Mouse (Mus musculus) layer of hippocampus, postnatal 14 days (tissue): ENCODE measurements at regions not wholly inside any gene's neighbourhood (a gene's known extent, or its start where the extent isn't known, plus 50 kb on each side); places are given as distances from the start of the nearest gene placed in this dataset.

Experiments used
- DNase-seq, 2 experiments: peaks; one replicate each; pipeline ENCODE4 v3.0.0; 2021 to 2022; ENCODE audit warnings: low spot score in 2 of 2, mixed read lengths in 1 of 2

- DNase-seq = no peak
Measured at GRCm38 (mm10) chr11:114177789-114178188, 110.9 kb upstream of the Sdk2 start.

- no peak for DNase-seq
Measured at GRCm38 (mm10) chr11:114177281-114177680, 110.4 kb upstream of the Sdk2 start.

- DNase-seq = no peak
Measured at GRCm38 (mm10) chr11:114176671-114177212, 109.9 kb upstream of the Sdk2 start.

- no peak for DNase-seq
Measured at GRCm38 (mm10) chr11:114175437-114176131, 108.7 kb upstream of the Sdk2 start.

GRCm38 (mm10) chr11:114174871-114175270 is 108.0 kb upstream of the Sdk2 start:
- no peak for DNase-seq

- no peak for DNase-seq
Measured at GRCm38 (mm10) chr11:114168231-114168661, 101.4 kb upstream of the Sdk2 start.

GRCm38 (mm10) chr11:114165656-114166362 is 99.0 kb upstream of the Sdk2 start:
- no peak for DNase-seq

- DNase-seq = peak in 1 of 2 experiments; percentile 31
Measured at GRCm38 (mm10) chr11:114152716-114153115, 85.9 kb upstream of the Sdk2 start.

- DNase-seq = no peak
Measured at GRCm38 (mm10) chr11:114146334-114146733, 79.5 kb upstream of the Sdk2 start.

GRCm38 (mm10) chr11:114129270-114129669 is 62.4 kb upstream of the Sdk2 start:
- DNase-seq = no peak

- DNase-seq = no peak
Measured at GRCm38 (mm10) chr11:114128841-114129240, 62.0 kb upstream of the Sdk2 start.

- DNase-seq = no peak
Measured at GRCm38 (mm10) chr11:114127426-114127825, 60.6 kb upstream of the Sdk2 start.

GRCm38 (mm10) chr11:114122175-114122574 is 55.3 kb upstream of the Sdk2 start:
- no peak for DNase-seq

GRCm38 (mm10) chr11:114119135-114119534 is 52.3 kb upstream of the Sdk2 start:
- no peak for DNase-seq
